Mouse (Mus musculus) kidney, embryonic 16.5 days (tissue): ENCODE measurements at regions not wholly inside any gene's neighbourhood (a gene's known extent, or its start where the extent isn't known, plus 50 kb on each side); places are given as distances from the start of the nearest gene placed in this dataset.

ENCODE experiments used
- ATAC-seq: fragments of 200-750 bp; cut with Nextera tagmentation; 2 replicates; pipeline ENCODE4 v1.8.0; 2017; ENCODE audit warnings: moderate TSS enrichment; ENCODE audit not compliant: low FRiP score, low TSS enrichment
- H3K27ac ChIP-seq: fragments of 300-500 bp; sonication (generic); 2 replicates; pipeline ENCODE4 v1.5.1; 2014; ENCODE audit warnings: low read length
- H3K27me3 ChIP-seq: fragments of 300-500 bp; sonication (generic); 2 replicates; pipeline ENCODE4 v1.6.1; 2014; ENCODE audit warnings: low read length, control low read depth, mixed read lengths; ENCODE audit not compliant: insufficient read depth
- H3K36me3 ChIP-seq: fragments of 300-500 bp; sonication (generic); 2 replicates; pipeline ENCODE4 v1.6.1; 2014; ENCODE audit warnings: low read length, control low read depth, mixed read lengths; ENCODE audit not compliant: insufficient read depth
- H3K4me1 ChIP-seq: fragments of 300-500 bp; sonication (generic); 2 replicates; pipeline ENCODE4 v1.6.1; 2014; ENCODE audit warnings: low read length, control low read depth, mixed read lengths; ENCODE audit not compliant: insufficient read depth
- H3K4me2 ChIP-seq: fragments of 300-500 bp; sonication (generic); replicated peaks from 2 replicates; pipeline ENCODE4 v1.6.1; 2014; ENCODE audit warnings: low read depth, low read length
- H3K4me3 ChIP-seq: fragments of 300-500 bp; sonication (generic); 2 replicates; pipeline ENCODE4 v1.5.1; 2014; ENCODE audit warnings: mild to moderate bottlenecking, low read length
- H3K9ac ChIP-seq: fragments of 300-500 bp; sonication (generic); replicated peaks from 2 replicates; pipeline ENCODE4 v1.6.1; 2014; ENCODE audit warnings: low read length
- H3K9me3 ChIP-seq: fragments of 300-500 bp; sonication (generic); 2 replicates; pipeline ENCODE4 v1.6.1; 2016; ENCODE audit warnings: low read length, control low read depth
- WGBS: fragments of 180-500 bp; shearing (Covaris S2); extraction: QIAGEN DNeasy Blood & Tissue Kit; methylation state at CpG from one replicate; pipeline ENCODE4 v1.1.7; 2014; 5-methylcytosine and 5-hydroxymethylcytosine counted together

DNA sequence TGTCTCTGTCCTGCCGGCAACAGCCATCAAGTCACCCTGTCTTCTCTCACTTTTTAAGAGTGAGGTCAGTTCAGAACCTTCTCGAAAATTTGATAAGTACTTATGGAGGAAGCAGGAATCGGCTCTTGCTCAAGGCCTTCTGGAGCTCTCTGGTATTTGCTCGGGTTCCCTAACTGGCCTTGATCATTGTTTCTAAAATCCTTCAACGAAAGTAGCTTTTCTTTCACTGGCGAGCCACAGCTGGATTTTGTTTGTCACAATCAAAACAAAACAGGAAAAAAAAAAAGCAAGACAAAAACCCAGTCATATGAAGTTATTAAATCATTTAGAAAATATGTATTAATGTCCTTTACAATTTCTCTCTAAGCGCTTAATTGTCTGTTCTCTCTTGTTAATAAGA is 156.6 kb upstream of the Tex13c2 start:
- H3K9ac ChIP-seq, result no peak overlapping the region
- H3K27ac ChIP-seq, result no peak overlapping the region
- WGBS, result 76% methylated on average over 7 of the region's 7 CpGs
- H3K4me1 ChIP-seq, result no peaks in the 10 kb centered on the region
- no peaks in the 10 kb centered on the region for H3K36me3 ChIP-seq
- no peaks in the 10 kb centered on the region for H3K9me3 ChIP-seq
- no peak overlapping the region for H3K4me3 ChIP-seq
- no peaks in the 10 kb centered on the region for H3K27me3 ChIP-seq
- ATAC-seq, result no peak
- H3K4me2 ChIP-seq, result no peak overlapping the region

DNA sequence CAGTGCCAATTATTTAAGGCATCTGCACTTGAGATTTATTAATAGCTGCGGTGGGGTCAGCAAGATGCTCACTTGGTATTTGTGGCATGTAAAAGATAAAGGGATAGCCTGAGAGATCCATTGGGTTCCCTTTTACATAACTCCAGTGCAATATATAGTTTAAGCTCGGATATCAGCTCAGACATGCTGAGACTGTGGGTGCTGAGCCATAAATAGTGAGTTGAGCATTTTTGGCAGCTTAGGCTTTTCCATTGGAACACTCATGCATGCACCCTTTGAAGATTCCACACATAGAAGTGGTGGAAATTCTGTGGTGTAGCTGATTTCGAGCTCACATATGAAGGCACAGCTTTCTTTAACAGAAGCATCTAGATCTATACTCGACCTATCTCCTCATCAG is 155.9 kb upstream of the Tex13c2 start:
- no peaks in the 10 kb centered on the region for H3K4me1 ChIP-seq
- no peaks in the 10 kb centered on the region for H3K36me3 ChIP-seq
- H3K4me2 ChIP-seq, result no peak overlapping the region
- ATAC-seq, result no peak
- no peaks in the 10 kb centered on the region for H3K9me3 ChIP-seq
- no peak overlapping the region for H3K4me3 ChIP-seq
- H3K27ac ChIP-seq, result no peak overlapping the region
- no peak overlapping the region for H3K9ac ChIP-seq
- H3K27me3 ChIP-seq, result no peaks in the 10 kb centered on the region
- WGBS, result 55% methylated on average over 4 of the region's 4 CpGs

DNA sequence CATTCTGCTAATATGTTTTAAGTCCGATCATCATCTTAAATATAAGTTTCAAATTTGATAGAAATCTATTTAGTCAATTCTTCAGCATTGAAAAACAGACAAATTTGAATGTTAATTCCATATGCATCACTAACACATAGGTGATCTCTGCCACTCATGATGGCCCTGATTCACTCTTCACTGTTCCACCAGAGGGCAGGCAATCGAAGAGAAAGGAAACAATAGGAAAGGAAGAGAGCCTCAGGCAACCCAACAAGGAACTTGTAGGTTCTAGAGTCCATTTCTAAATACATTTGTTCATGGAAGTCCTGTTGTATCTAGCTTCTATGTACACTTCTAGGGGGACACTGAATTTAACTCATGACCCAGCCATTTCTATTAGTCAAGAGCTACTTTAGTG is 154.7 kb upstream of the Tex13c2 start:
- no peak for ATAC-seq
- H3K4me3 ChIP-seq, result no peak overlapping the region
- no peaks in the 10 kb centered on the region for H3K9me3 ChIP-seq
- H3K27ac ChIP-seq, result no peak overlapping the region
- 73% methylated on average over 2 of the region's 2 CpGs for WGBS
- H3K4me2 ChIP-seq, result no peak overlapping the region
- H3K27me3 ChIP-seq, result no peaks in the 10 kb centered on the region
- no peaks in the 10 kb centered on the region for H3K4me1 ChIP-seq
- no peak overlapping the region for H3K9ac ChIP-seq
- H3K36me3 ChIP-seq, result no peaks in the 10 kb centered on the region

DNA sequence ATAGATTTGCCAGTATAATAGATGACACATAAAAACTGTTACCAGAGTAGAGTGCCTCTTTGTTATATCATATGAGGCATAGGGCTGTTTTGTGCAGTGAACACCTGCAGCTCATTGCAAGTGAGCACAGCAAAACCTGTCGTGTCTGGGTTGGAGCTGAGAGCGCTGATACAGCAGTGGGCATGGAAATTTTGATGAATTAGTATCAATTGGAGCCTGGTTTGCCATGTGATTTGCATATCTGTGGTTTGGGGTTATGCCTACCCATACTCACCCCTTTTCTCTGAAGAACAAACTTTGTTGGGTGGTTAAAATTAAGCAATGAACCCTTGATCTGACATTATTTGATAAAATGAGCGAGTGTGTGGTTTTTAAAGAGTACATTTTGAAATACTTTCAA is 152.7 kb upstream of the Tex13c2 start:
- no peak overlapping the region for H3K27ac ChIP-seq
- no peaks in the 10 kb centered on the region for H3K36me3 ChIP-seq
- ATAC-seq, result no peak
- 80% methylated on average over 3 of the region's 3 CpGs for WGBS
- H3K9me3 ChIP-seq, result no peaks in the 10 kb centered on the region
- no peak overlapping the region for H3K4me2 ChIP-seq
- H3K27me3 ChIP-seq, result no peaks in the 10 kb centered on the region
- no peak overlapping the region for H3K9ac ChIP-seq
- no peaks in the 10 kb centered on the region for H3K4me1 ChIP-seq
- no peak overlapping the region for H3K4me3 ChIP-seq

DNA sequence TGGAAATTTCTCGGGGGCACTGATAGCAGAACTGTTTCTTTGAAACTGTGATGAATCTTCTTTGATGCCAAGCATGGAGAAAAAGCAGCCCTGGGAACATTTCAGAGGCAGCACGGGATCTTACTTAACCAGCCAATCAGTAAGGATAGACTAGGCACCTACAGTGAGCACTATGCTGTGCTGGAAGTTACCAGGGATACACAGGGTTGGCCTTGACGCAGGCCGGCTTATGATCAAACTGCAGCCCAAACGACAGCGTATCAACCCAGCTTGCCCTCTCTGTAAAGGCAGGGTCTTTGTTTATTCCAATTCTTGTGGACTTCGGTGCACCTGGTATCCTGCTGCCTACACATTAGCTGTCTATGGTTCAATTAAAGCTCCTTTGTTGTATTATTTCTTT is 147.1 kb upstream of the Tex13c2 start:
- Histone ChIP-seq H3K9me3 (no peaks in the 10 kb centered on the region), H3K27me3 (no peaks in the 10 kb centered on the region), H3K9ac (no peak overlapping the region), H3K4me2 (no peak overlapping the region), H3K4me3 (no peak overlapping the region), H3K36me3 (no peaks in the 10 kb centered on the region), H3K27ac (no peak overlapping the region), H3K4me1 (0 out of 2 replicates have a peak, but pooled peaks cover 6% of the 10 kb centered on the region)
- 56% methylated on average over 7 of the region's 7 CpGs for WGBS
- no peak for ATAC-seq

DNA sequence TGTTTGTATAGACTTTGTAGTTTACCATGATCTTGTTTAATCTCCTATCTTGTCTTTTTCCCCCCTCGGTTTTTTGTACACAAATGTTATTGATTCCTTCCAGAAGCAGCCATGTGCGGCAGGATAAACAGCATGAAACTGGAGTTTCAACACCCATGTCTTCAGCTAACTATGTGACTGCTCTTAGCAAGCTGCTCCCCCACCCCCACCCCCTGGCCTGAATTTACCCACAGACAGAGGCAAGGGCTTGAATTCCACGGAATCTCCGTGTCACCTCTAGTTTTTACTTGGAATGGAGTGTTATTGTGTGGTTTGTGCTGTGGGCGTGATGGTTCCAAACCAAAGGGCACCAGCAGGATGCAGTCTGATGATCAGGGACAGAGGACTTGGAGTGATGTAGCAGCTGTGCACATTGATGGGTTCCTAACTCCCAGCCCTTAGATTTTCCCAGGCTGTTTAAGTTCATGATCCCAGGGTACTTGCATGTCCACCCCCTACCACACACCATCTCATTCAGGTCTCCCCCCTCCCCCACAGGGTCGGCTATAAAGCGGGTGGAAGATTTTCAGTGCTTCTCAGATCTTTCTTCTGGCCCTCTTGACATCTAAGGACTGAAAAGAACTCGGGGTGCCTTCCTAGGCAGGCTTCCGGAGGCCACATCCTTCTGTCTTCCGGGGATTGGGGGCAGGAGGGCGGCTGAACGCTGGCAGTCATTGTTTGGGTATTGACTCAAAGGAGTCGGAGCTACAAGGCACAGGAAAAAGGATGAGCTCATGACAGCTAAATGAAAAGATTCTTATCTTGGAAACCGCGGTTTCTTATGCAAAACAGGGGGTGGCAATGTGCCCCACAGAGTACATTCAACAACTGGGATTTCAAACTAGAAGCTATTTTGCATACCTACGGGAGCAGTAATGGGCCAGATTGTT is 146.3 kb upstream of the Tex13c2 start:
- 0 out of 2 replicates have a peak, but pooled peaks have one; percentile 35 for ATAC-seq
- 24% methylated on average over 16 of the region's 16 CpGs for WGBS
- no peaks in the 10 kb centered on the region for H3K27me3 ChIP-seq
- H3K4me1 ChIP-seq, result 0 out of 2 replicates have a peak, but pooled peaks cover 6% of the 10 kb centered on the region
- no peak overlapping the region for H3K4me3 ChIP-seq
- H3K27ac ChIP-seq, result 0 out of 2 replicates have a peak overlapping the region, but pooled peaks have one; percentile 29
- H3K9ac ChIP-seq, result no peak overlapping the region; the same call in 1 of the 2 replicates
- peak overlapping the region; percentile 35 for H3K4me2 ChIP-seq
- H3K36me3 ChIP-seq, result no peaks in the 10 kb centered on the region
- no peaks in the 10 kb centered on the region for H3K9me3 ChIP-seq

DNA sequence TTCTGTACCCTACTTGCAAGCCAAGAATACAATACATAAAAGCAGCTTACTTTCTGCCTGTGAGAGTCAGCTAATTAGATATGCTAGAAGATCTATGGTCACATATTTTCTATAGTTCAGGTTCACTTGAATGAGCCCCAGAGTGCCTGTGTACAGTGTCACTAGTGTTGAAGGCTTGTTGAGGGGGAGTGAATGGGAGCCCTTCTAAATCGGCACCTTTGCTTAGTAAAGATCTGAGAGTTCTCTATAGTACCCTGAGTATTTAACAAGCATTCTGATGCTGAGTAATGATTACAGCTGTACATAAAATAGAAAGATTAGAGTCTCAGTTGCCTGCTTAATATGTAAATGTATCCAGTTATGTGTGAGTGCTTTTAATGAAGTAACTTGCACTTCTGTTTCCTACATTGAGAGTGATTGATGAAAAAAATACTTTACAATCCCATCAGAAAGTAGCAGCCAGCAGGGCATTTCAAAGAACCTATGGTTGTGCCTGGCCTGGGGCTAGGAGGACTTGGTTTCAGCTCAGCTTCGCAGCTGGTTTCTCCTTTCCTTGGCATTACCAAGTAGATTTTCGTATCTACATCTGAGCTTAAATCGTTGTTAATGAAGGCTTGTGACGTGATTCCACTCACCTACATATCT is 136.8 kb upstream of the Tex13c2 start:
- no peak for ATAC-seq
- H3K4me3 ChIP-seq, result no peak overlapping the region
- no peak overlapping the region for H3K27ac ChIP-seq
- no peaks in the 10 kb centered on the region for H3K9me3 ChIP-seq
- no peaks in the 10 kb centered on the region for H3K36me3 ChIP-seq
- no peak overlapping the region for H3K9ac ChIP-seq
- WGBS, result 71% methylated on average over 5 of the region's 5 CpGs
- H3K4me1 ChIP-seq, result no peaks in the 10 kb centered on the region
- H3K4me2 ChIP-seq, result no peak overlapping the region
- no peaks in the 10 kb centered on the region for H3K27me3 ChIP-seq

DNA sequence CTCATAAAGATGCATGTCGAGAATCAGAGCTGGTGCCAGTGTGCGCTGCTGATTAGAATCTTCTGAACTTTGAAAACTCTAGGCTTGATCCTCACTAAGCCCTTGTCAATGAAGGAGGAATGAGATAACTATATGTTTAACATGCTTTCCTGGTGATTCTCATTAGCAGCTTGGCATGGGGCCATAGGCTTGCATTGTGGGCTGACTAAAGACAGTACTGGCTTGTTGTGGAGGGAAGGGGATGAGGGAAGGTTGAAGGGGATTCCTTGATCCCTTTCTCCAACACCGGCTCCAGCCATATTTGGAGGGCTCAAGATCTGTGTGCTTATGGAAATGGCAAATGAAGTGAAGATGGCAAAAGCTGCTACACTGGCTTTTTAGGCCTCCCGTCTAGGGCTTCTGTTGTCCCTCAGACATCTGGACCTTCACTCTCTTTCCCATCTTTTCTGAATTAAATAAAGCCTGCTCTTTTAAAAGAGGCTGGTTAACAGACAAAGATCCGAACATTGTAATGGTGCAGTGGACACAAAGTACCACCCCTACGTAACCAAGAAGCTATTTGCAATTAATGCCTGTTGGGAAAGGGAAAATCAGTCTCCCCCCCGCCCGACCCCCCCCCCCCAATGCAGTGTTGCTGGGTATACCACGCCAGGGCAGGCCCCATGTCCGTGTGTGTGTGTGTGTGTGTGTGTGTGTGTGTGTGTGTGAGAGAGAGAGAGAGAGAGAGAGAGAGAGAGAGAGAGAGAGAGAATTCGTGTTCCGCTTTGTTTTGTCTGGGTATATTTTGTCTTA is 129.9 kb upstream of the Tex13c2 start:
- peak overlapping the region; percentile 55 for H3K4me2 ChIP-seq
- H3K4me1 ChIP-seq, result no peaks in the 10 kb centered on the region
- no peak overlapping the region for H3K27ac ChIP-seq
- H3K9me3 ChIP-seq, result no peaks in the 10 kb centered on the region
- peak overlapping the region; percentile 35; the same call in 1 of the 2 replicates for H3K4me3 ChIP-seq
- WGBS, result 39% methylated on average over 12 of the region's 12 CpGs
- no peak overlapping the region for H3K9ac ChIP-seq
- no peaks in the 10 kb centered on the region for H3K36me3 ChIP-seq
- ATAC-seq, result no peak
- H3K27me3 ChIP-seq, result no peaks in the 10 kb centered on the region; the same call in 1 of the 2 replicates

DNA sequence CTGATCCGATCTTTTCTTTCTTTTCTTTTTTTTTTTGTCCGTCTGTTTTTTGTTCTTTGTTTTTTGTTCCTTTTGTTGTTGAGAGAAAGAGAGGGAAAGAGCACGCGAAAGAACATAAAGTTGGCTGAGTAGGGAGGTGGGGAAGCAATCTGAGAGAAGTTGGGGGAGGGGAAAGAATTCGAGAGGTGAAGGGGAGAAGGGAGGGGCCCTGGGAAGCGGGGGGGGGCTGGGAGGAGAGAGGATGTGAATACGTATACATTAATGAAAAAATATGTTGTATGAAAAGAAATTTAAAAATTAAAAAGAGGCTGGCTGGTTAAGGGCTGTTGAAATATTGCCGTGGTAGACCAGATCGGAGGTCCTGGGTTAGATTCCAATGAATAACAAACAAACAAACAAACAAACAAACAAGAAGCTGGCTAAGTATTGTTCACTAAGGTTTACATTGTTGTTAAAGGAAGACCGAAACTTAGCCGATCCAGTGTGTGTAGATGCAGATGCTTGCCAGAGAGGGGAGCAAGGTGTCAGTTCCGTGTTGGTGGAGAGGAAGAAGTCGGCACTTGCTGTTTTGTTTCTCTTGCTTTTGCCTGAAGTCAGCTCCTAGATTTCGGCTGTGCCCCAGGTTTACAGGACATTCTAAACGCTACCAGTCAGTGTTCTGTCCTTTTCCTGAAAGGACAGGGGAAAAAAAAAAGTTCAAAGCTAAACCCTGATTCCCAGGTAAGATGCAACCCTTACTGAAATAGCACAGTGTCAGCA is 129.1 kb upstream of the Tex13c2 start:
- Histone ChIP-seq H3K4me3 (peak overlapping the region; percentile 35), H3K27me3 (no peaks in the 10 kb centered on the region; the same call in 1 of the 2 replicates), H3K4me1 (no peaks in the 10 kb centered on the region), H3K4me2 (peak overlapping the region; percentile 55), H3K9me3 (no peaks in the 10 kb centered on the region), H3K9ac (0 out of 2 replicates have a peak overlapping the region, but pooled peaks have one; percentile 10), H3K27ac (peak overlapping the region; percentile 48; the same call in 1 of the 2 replicates), H3K36me3 (no peaks in the 10 kb centered on the region)
- 25% methylated on average over 15 of the region's 15 CpGs for WGBS
- peak; percentile 70; the same call in 1 of the 2 replicates for ATAC-seq
